Mouse (Mus musculus): ENCODE results near the gene Spata1.

GRCm38 (mm10) chr3:146425902-146426301, 73.7 kb downstream of the Spata1 start:
- TF ChIP-seq CTCF (IDR thresholded peaks at IDR 0.05; ENCODE audit: low read depth, low read length) (no peak), GATA1 (IDR thresholded peaks at IDR 0.05; ENCODE audit: borderline replicate concordance, low read length) (no peak), GATA2 (IDR thresholded peaks at IDR 0.05; ENCODE audit: borderline replicate concordance, low read depth, low read length) (no peak)

Measured in G1E (cell line).